Mouse (Mus musculus) lung, postnatal 0 days (tissue): Measurements from ENCODE around the gene Klhl7.

Experiments
- CTCF ChIP-seq: IDR thresholded peaks from 2 replicates; pipeline ENCODE4 v1.5.1; 2016; ENCODE audit warnings: antibody characterized with exemption, mild to moderate bottlenecking
- EP300 ChIP-seq: IDR thresholded peaks from 2 replicates; pipeline ENCODE4 v1.6.1; 2016; ENCODE audit warnings: antibody characterized with exemption, mild to moderate bottlenecking, control low read depth

GRCm38 (mm10) chr5:24057592-24057991 is 42.8 kb upstream of the Klhl7 start:
- TF ChIP-seq CTCF (peak; percentile 49), EP300 (no peak)
